Mouse (Mus musculus): ENCODE data around the gene Ercc6l. TPM values are rescaled to one million over a fixed set of nuclear protein-coding genes. Genes with fewer than 3 reads are reported as not detected.

Gene Ercc6l
- polyA plus RNA-seq (2015; fragmentation: Nextera tagmentation; extraction: Ambion mirVana), result 1.7 and 2.1 TPM in 2 replicates

GRCm38 (mm10) chrX:102156618-102157422 is at the start of gene Ercc6l:
Gene Ercc6l (minus strand): TSS chrX:102157091.

GRCm38 (mm10) chrX:102188712-102189497 is 32.0 kb upstream of the Ercc6l start, which contains the start of gene Rps4x:
Gene Rps4x (minus strand): TSS chrX:102189394.

GRCm38 (mm10) chrX:102119042-102119864 is 37.6 kb downstream of the Ercc6l start, which contains the start of gene Pin4:
Gene Pin4 (plus strand): TSS chrX:102119447.

Other genes with a start within 250 kb of the Ercc6l start
- gene Rtl5, start 85.8 kb downstream of the Ercc6l start, polyA plus RNA-seq (2015; fragmentation: Nextera tagmentation; extraction: Ambion mirVana), result 2.2 and 2.4 TPM in 2 replicates
- 89.7 and 120 TPM in 2 replicates for gene Pin4, start 37.6 kb downstream of the Ercc6l start, polyA plus RNA-seq (2015; fragmentation: Nextera tagmentation; extraction: Ambion mirVana)
- 652 and 777 TPM in 2 replicates for gene Rps4x, start 32.3 kb upstream of the Ercc6l start, polyA plus RNA-seq (2015; fragmentation: Nextera tagmentation; extraction: Ambion mirVana)
- gene Cited1, start 95.1 kb upstream of the Ercc6l start, polyA plus RNA-seq (2015; fragmentation: Nextera tagmentation; extraction: Ambion mirVana), result 4.6 and 17.4 TPM in 2 replicates